Mouse (Mus musculus): Measurements from ENCODE around the gene Acer1.

DNA sequence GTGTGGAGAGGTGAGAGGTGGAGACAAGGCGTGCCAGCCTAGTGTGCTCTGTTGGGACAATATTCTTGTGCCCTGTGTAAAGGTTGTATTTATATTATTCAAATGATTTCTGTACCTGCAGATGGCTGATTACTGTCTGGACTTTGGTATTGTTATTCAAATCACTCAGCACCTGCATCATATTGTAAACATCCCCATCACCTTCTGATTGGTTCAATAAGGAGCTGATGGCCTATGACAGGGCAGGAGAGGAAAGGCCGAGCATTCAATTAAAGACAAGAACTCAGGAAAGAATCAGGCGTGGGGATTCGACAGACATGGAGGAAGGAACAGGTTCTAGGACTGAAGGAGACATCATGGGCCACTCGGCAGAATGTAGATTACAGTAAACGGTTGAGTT lies 18.3 kb downstream of the Acer1 start:
- TF ChIP-seq GATA1 (IDR thresholded peaks at IDR 0.05; ENCODE audit: borderline replicate concordance, low read length) (no peak), FLI1 (IDR thresholded peaks at IDR 0.05; ENCODE audit: low read length) (no peak)

All from megakaryocyte, embryonic 14.5 days (primary cell).